Mouse (Mus musculus) liver, embryonic 14 days (tissue): Measurements from ENCODE around the gene Hsd3b7. TPM values are rescaled to one million over a fixed set of nuclear protein-coding genes. Genes with fewer than 3 reads are reported as not detected.

Source experiments
- polyA plus RNA-seq: library from polyadenylated mRNA; depleted of rRNA; stranded (reverse); fragments of >200 nt; gene quantifications from 2 replicates; pipeline ENCODE4 v1.2.3, GENCODE M21; 2012; rRNA removed

The Hsd3b7 gene
- polyA plus RNA-seq = 39.0 and 44.6 TPM in 2 replicates

GRCm38 (mm10) chr7:127800435-127801009, at the start of gene Hsd3b7:
Gene Hsd3b7 (plus strand): TSS chr7:127800604.

GRCm38 (mm10) chr7:127769651-127770038, 30.8 kb upstream of the Hsd3b7 start, which contains the start of gene Orai3:
Gene Orai3 (plus strand): TSS chr7:127769815.

GRCm38 (mm10) chr7:127776426-127776825, 24.0 kb upstream of the Hsd3b7 start, which contains the start of gene Setd1a:
Gene Setd1a (plus strand): TSS chr7:127776670.

GRCm38 (mm10) chr7:127785308-127785707, 15.1 kb upstream of the Hsd3b7 start, which contains the start of gene Gm49388:
Gene Gm49388 (plus strand): TSS chr7:127785608.

GRCm38 (mm10) chr7:127824176-127824871, 23.9 kb downstream of the Hsd3b7 start, which contains the start of the genes Stx4a and Stx1b:
Gene Stx4a (plus strand): TSS chr7:127824294.
Gene Stx1b (minus strand): TSS chr7:127824549.

Other genes with a start within 250 kb of the Hsd3b7 start
- 1.3 TPM in 2 replicates for gene Tmem265, start 239.2 kb upstream of the Hsd3b7 start, polyA plus RNA-seq
- gene Phkg2, start 227.3 kb upstream of the Hsd3b7 start, polyA plus RNA-seq = 24.1 and 27.6 TPM in 2 replicates
- 4.3 and 5.0 TPM in 2 replicates for gene Ccdc189, start 212.0 kb upstream of the Hsd3b7 start, polyA plus RNA-seq
- 14.6 and 16.3 TPM in 2 replicates for gene Rnf40, start 211.8 kb upstream of the Hsd3b7 start, polyA plus RNA-seq
- 1.7 and 1.9 TPM in 2 replicates for gene Zfp629, start 184.8 kb upstream of the Hsd3b7 start, polyA plus RNA-seq
- 12.5 and 12.9 TPM in 2 replicates for gene Bcl7c, start 91.7 kb upstream of the Hsd3b7 start, polyA plus RNA-seq
- 2.0 and 2.3 TPM in 2 replicates for gene Ctf1, start 87.9 kb upstream of the Hsd3b7 start, polyA plus RNA-seq
- not detected in 2 replicates for gene Ctf2, start 68.4 kb upstream of the Hsd3b7 start, polyA plus RNA-seq
- 10.2 and 11.0 TPM in 2 replicates for gene Fbxl19, start 56.1 kb upstream of the Hsd3b7 start, polyA plus RNA-seq
- 4.6 and 6.9 TPM in 2 replicates for gene Orai3, start 30.8 kb upstream of the Hsd3b7 start, polyA plus RNA-seq
- 4.3 and 6.2 TPM in 2 replicates for gene Setd1a, start 23.9 kb upstream of the Hsd3b7 start, polyA plus RNA-seq
- 0.90 and 1.2 TPM in 2 replicates for gene Gm49388, start 15.0 kb upstream of the Hsd3b7 start, polyA plus RNA-seq
- gene Stx4a, start 23.7 kb downstream of the Hsd3b7 start, polyA plus RNA-seq = 36.4 and 37.2 TPM in 2 replicates
- gene Stx1b, start 23.9 kb downstream of the Hsd3b7 start, polyA plus RNA-seq = 1.1 TPM in 2 replicates
- 6.1 and 7.2 TPM in 2 replicates for gene Zfp646, start 75.6 kb downstream of the Hsd3b7 start, polyA plus RNA-seq
- gene Zfp668, start 76.2 kb downstream of the Hsd3b7 start, polyA plus RNA-seq = 2.2 and 2.9 TPM in 2 replicates
- gene Prss53, start 90.4 kb downstream of the Hsd3b7 start, polyA plus RNA-seq = 0.37 and 0.40 TPM in 2 replicates
- gene Gm21974, start 94.8 kb downstream of the Hsd3b7 start, polyA plus RNA-seq = not detected in 2 replicates
- 65.8 and 72.2 TPM in 2 replicates for gene Vkorc1, start 95.0 kb downstream of the Hsd3b7 start, polyA plus RNA-seq
- gene Bckdk, start 103.5 kb downstream of the Hsd3b7 start, polyA plus RNA-seq = 24.1 and 27.2 TPM in 2 replicates
- gene Kat8, start 111.9 kb downstream of the Hsd3b7 start, polyA plus RNA-seq = 12.5 and 14.2 TPM in 2 replicates
- gene Prss8, start 129.5 kb downstream of the Hsd3b7 start, polyA plus RNA-seq = 7.2 and 8.8 TPM in 2 replicates
- gene Prss36, start 146.1 kb downstream of the Hsd3b7 start, polyA plus RNA-seq = 1.6 and 2.2 TPM in 2 replicates
- 279 and 290 TPM in 2 replicates for gene Fus, start 166.9 kb downstream of the Hsd3b7 start, polyA plus RNA-seq
- gene Pycard, start 193.3 kb downstream of the Hsd3b7 start, polyA plus RNA-seq = 16.5 and 20.1 TPM in 2 replicates
- 0.05 and 0.67 TPM in 2 replicates for gene Trim72, start 203.3 kb downstream of the Hsd3b7 start, polyA plus RNA-seq